Mouse (Mus musculus): ENCODE data around the gene Slc34a3. TPM values are rescaled to one million over a fixed set of nuclear protein-coding genes. Genes with fewer than 3 reads are reported as not detected.

Gene Slc34a3
- polyA plus RNA-seq, 1 experiment from 2014 or later: not detected

DNA sequence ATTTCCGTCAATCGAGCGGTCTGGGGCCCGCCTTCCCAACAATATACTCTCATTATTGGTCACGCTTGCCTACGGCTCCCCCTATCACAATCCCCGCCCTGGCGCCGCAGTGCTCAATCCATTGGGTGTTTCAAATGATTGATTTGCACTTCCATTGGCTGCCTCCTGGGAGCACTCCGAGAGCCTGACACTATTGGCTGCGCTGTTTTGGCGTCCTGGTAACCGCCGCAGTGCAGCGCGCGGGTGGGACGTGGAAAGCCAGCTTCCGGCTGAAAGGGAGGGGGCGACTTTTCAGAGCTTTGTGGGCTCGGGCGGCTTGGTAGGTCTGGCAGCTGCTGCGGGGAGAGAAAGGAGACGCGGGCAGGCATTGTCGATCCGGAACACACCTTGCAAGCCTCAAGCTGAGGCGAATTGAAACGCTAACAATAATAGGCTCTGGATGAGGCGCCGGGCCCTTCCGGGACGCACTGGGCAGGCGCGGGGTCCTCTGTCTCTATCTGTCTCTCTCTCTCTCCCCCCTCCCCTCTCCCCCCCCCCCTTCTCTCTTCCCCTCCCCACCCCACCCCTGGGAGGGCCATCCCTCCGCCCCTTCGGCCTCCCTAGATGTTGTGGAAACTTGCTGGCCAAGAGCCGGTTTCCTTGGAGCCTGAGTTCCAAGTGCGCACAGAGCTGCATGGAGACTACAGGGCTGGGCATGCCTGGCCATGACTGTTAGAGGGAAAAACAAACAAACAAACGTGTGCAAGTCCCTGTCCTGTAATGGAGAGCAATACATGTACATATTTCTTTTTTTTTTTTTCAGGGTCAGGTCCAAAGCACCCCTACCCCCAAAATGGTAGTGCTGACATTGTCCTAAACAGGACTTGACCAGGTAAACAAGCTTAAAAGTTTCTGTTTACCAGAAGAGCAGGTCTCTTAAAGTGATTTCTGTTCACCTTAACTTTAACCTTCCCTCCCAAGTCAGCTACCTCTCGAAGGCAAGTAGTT is 9.1 kb downstream of the Slc34a3 start:
- Histone ChIP-seq H3K9ac (ENCODE audit: low read depth, low read length) (peak overlapping the region; percentile 73), H3K27ac (ENCODE audit: low read length) (peak overlapping the region; percentile 97), H3K9me3 (replicated peaks; ENCODE audit: control insufficient read depth, low read length, poor library complexity, severe bottlenecking) (no peaks in the 10 kb centered on the region), H3K4me3 (ENCODE audit: low read depth, low read length) (peak overlapping the region; percentile 50), H3K4me1 (ENCODE audit: control insufficient read depth, insufficient read depth, low read length) (peaks cover 15% of the 10 kb centered on the region), H3K36me3 (ENCODE audit: control insufficient read depth, insufficient read depth, low read length) (no peaks in the 10 kb centered on the region), H3K4me2 (ENCODE audit: low read length) (peak overlapping the region; percentile 58), H3K27me3 (ENCODE audit: control insufficient read depth, insufficient read depth, low read depth, low read length) (no peaks in the 10 kb centered on the region)
- WGBS: 2% methylated on average over 40 of the region's 41 CpGs
- peak; percentile 98 for ATAC-seq

DNA sequence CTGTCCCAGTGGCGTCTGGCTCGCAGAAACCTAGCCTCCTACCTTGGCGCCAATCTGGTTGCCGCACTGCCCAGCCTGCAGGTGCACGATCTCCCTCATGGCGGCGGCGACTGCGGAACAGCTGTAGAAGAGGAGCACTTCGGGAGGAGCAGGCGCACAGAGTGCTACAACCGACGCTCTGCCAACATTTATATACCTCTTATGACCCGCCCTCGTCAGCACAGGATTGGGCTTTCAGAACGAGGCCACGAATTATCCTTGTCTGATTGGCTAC is 9.7 kb downstream of the Slc34a3 start, which contains the start of gene Tubb4b:
Tubb4b (minus strand) TSS at position 211 of the 274 bp plus-strand sequence.
- WGBS: 0% methylated on average over 17 of the region's 17 CpGs
- ATAC-seq: no peak

GRCm38 (mm10) chr2:25223681-25224491 is 10.3 kb downstream of the Slc34a3 start:
- ATAC-seq: peak; percentile 32
- Histone ChIP-seq H3K36me3 (ENCODE audit: control insufficient read depth, insufficient read depth, low read length) (no peaks in the 10 kb centered on the region), H3K27me3 (ENCODE audit: control insufficient read depth, insufficient read depth, low read depth, low read length) (no peaks in the 10 kb centered on the region), H3K4me1 (ENCODE audit: control insufficient read depth, insufficient read depth, low read length) (peaks cover 14% of the 10 kb centered on the region), H3K9ac (ENCODE audit: low read depth, low read length) (peak overlapping the region; percentile 86), H3K4me2 (ENCODE audit: low read length) (peak overlapping the region; percentile 97), H3K27ac (ENCODE audit: low read length) (peak overlapping the region; percentile 88), H3K4me3 (ENCODE audit: low read depth, low read length) (peak overlapping the region; percentile 84), H3K9me3 (replicated peaks; ENCODE audit: control insufficient read depth, low read length, poor library complexity, severe bottlenecking) (no peaks in the 10 kb centered on the region)
- 2% methylated on average over 51 of the region's 53 CpGs for WGBS

More for the DNA sequence above, 9.7 kb downstream of the Slc34a3 start, which contains the start of gene Tubb4b:
- no peaks in the 10 kb centered on the region for H3K9me3 ChIP-seq (replicated peaks; ENCODE audit: control insufficient read depth, low read length, poor library complexity, severe bottlenecking)
- no peaks in the 10 kb centered on the region for H3K36me3 ChIP-seq (ENCODE audit: control insufficient read depth, insufficient read depth, low read length)
- H3K4me2 ChIP-seq (ENCODE audit: low read length): peak within 1 kb of the TSS; percentile 97
- H3K27ac ChIP-seq (ENCODE audit: low read length): peak within 1 kb of the TSS; percentile 97
- peaks cover 15% of the 10 kb centered on the region for H3K4me1 ChIP-seq (ENCODE audit: control insufficient read depth, insufficient read depth, low read length)
- H3K9ac ChIP-seq (ENCODE audit: low read depth, low read length): peak within 1 kb of the TSS; percentile 86
- H3K4me3 ChIP-seq (ENCODE audit: low read depth, low read length): peak within 1 kb of the TSS; percentile 84
- H3K27me3 ChIP-seq (ENCODE audit: control insufficient read depth, insufficient read depth, low read depth, low read length): no peaks in the 10 kb centered on the region

- peaks cover 11% of the 10 kb centered on the region for H3K4me1 ChIP-seq (ENCODE audit: control insufficient read depth, insufficient read depth, low read length)
- H3K27me3 ChIP-seq (ENCODE audit: control insufficient read depth, insufficient read depth, low read depth, low read length): no peaks in the 10 kb centered on the region
- no peak overlapping the region for H3K27ac ChIP-seq (ENCODE audit: low read length)
- no peak for ATAC-seq
- H3K9me3 ChIP-seq (replicated peaks; ENCODE audit: control insufficient read depth, low read length, poor library complexity, severe bottlenecking): no peaks in the 10 kb centered on the region
- H3K4me3 ChIP-seq (ENCODE audit: low read depth, low read length): no peak overlapping the region
- no peaks in the 10 kb centered on the region for H3K36me3 ChIP-seq (ENCODE audit: control insufficient read depth, insufficient read depth, low read length)
- no peak overlapping the region for H3K4me2 ChIP-seq (ENCODE audit: low read length)
- WGBS: 75% methylated on average over 5 of the region's 5 CpGs
- H3K9ac ChIP-seq (ENCODE audit: low read depth, low read length): no peak overlapping the region
Measured at GRCm38 (mm10) chr2:25221331-25221772, 12.8 kb downstream of the Slc34a3 start.

DNA sequence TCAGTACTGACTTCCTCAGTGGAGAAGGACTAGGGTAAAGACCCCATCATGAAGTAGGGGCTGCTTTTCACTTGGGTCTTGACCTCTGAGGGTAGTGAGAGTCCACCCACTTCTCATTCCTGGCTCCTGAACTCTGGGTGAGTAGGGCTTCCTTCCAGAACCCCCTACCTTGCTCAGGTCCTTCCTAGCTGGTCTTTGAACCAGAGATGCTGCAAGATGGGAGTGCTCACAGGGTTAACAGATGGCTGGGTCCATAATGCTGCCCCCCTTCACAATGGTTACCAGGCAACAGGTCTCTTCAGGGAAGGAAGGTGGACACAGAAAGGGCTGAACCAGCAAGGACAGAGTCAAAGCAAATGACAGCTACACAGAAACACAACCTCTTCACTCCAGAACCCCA is 15.7 kb downstream of the Slc34a3 start, which contains the start of gene Fam166a:
Fam166a (plus strand) TSS at position 301 of the 400 bp plus-strand sequence.
- Histone ChIP-seq H3K27ac (ENCODE audit: low read length) (no peak within 1 kb of the TSS), H3K9ac (ENCODE audit: low read depth, low read length) (no peak within 1 kb of the TSS), H3K4me1 (ENCODE audit: control insufficient read depth, insufficient read depth, low read length) (peaks cover 3% of the 10 kb centered on the region), H3K4me2 (ENCODE audit: low read length) (no peak within 1 kb of the TSS), H3K36me3 (ENCODE audit: control insufficient read depth, insufficient read depth, low read length) (no peaks in the 10 kb centered on the region), H3K27me3 (ENCODE audit: control insufficient read depth, insufficient read depth, low read depth, low read length) (no peaks in the 10 kb centered on the region), H3K4me3 (ENCODE audit: low read depth, low read length) (no peak within 1 kb of the TSS), H3K9me3 (replicated peaks; ENCODE audit: control insufficient read depth, low read length, poor library complexity, severe bottlenecking) (no peaks in the 10 kb centered on the region)
- no peak for ATAC-seq

DNA sequence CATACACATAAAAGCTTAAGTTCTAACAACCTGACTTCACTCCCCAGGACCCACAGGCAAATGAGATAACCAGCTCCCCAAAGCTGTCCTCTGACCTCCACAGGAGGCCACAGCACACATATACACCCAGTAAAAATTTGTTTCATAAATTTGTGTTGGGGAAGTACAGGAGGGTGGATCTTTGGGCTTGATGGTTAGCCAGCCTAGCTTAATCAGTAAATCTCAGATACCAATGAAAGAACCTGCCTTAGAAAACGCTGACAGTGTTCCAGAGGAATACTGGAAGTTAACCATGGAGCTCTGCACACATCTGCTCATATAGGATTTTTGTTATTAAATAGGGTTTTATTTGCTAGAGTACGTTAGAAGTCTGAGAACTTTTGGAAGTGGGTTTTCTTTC is 16.5 kb downstream of the Slc34a3 start:
- 71% methylated on average over 2 of the region's 2 CpGs for WGBS
- Histone ChIP-seq H3K9ac (ENCODE audit: low read depth, low read length) (no peak overlapping the region), H3K4me1 (ENCODE audit: control insufficient read depth, insufficient read depth, low read length) (no peaks in the 10 kb centered on the region), H3K36me3 (ENCODE audit: control insufficient read depth, insufficient read depth, low read length) (no peaks in the 10 kb centered on the region), H3K27me3 (ENCODE audit: control insufficient read depth, insufficient read depth, low read depth, low read length) (no peaks in the 10 kb centered on the region), H3K9me3 (replicated peaks; ENCODE audit: control insufficient read depth, low read length, poor library complexity, severe bottlenecking) (no peaks in the 10 kb centered on the region), H3K4me2 (ENCODE audit: low read length) (no peak overlapping the region), H3K4me3 (ENCODE audit: low read depth, low read length) (no peak overlapping the region), H3K27ac (ENCODE audit: low read length) (no peak overlapping the region)
- ATAC-seq: no peak

- H3K36me3 ChIP-seq (ENCODE audit: control insufficient read depth, insufficient read depth, low read length): no peaks in the 10 kb centered on the region
- no peak within 1 kb of the TSS for H3K4me2 ChIP-seq (ENCODE audit: low read length)
- no peak within 1 kb of the TSS for H3K4me3 ChIP-seq (ENCODE audit: low read depth, low read length)
- H3K9ac ChIP-seq (ENCODE audit: low read depth, low read length): no peak within 1 kb of the TSS
- no peaks in the 10 kb centered on the region for H3K27me3 ChIP-seq (ENCODE audit: control insufficient read depth, insufficient read depth, low read depth, low read length)
- no peak for ATAC-seq
- no peak within 1 kb of the TSS for H3K27ac ChIP-seq (ENCODE audit: low read length)
- WGBS: 67% methylated on average over 3 of the region's 3 CpGs
- no peaks in the 10 kb centered on the region for H3K9me3 ChIP-seq (replicated peaks; ENCODE audit: control insufficient read depth, low read length, poor library complexity, severe bottlenecking)
- H3K4me1 ChIP-seq (ENCODE audit: control insufficient read depth, insufficient read depth, low read length): peaks cover 16% of the 10 kb centered on the region
Measured at GRCm38 (mm10) chr2:25214444-25214843, 19.7 kb downstream of the Slc34a3 start, which contains the start of gene Stpg3. TSS of gene Stpg3 (minus strand) at chr2:25214637.

- Histone ChIP-seq H3K27me3 (ENCODE audit: control insufficient read depth, insufficient read depth, low read depth, low read length) (no peaks in the 10 kb centered on the region), H3K27ac (ENCODE audit: low read length) (no peak overlapping the region), H3K4me2 (ENCODE audit: low read length) (no peak overlapping the region), H3K9ac (ENCODE audit: low read depth, low read length) (no peak overlapping the region), H3K9me3 (replicated peaks; ENCODE audit: control insufficient read depth, low read length, poor library complexity, severe bottlenecking) (no peaks in the 10 kb centered on the region), H3K4me3 (ENCODE audit: low read depth, low read length) (no peak overlapping the region), H3K36me3 (ENCODE audit: control insufficient read depth, insufficient read depth, low read length) (no peaks in the 10 kb centered on the region), H3K4me1 (ENCODE audit: control insufficient read depth, insufficient read depth, low read length) (peaks cover 25% of the 10 kb centered on the region)
- no peak for ATAC-seq
- 72% methylated on average over 21 of the region's 23 CpGs for WGBS
Measured at GRCm38 (mm10) chr2:25213266-25213865, 20.8 kb downstream of the Slc34a3 start.

Measured in midbrain, embryonic 16.5 days (tissue).